Mouse (Mus musculus) A20 (cell line): Measurements from ENCODE around the gene Ppm1j.
"Not testable (repeated sequence)": the region's sequence is repeated elsewhere in the genome, so short reads cannot be mapped to it uniquely, and the experiment has no call there.

Experiments
- DNase-seq: peaks from one replicate; pipeline ENCODE4 v3.0.0-alpha.2; 2011; ENCODE audit warnings: low read depth, low spot score

Gene Ppm1j

DNA sequence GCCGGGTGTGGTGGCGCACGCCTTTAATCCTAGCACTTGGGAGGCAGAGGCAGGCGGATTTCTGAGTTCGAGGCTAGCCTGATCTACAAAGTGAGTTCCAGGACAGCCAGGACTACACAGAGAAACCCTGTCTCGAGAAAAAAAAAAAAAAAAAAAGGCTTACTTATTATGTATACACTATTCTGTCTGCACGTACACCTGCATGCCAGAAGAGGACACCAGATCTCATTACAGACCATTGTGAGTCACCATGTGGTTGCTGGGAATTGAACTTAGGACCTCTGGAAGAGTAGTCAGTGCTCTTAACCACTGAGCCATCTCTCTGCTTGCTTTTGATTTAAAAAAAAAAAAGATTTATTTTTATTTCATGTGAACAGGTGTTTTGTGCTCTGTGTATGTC, 32.4 kb downstream of the Ppm1j start:
- not testable (repeated sequence) for DNase-seq

DNA sequence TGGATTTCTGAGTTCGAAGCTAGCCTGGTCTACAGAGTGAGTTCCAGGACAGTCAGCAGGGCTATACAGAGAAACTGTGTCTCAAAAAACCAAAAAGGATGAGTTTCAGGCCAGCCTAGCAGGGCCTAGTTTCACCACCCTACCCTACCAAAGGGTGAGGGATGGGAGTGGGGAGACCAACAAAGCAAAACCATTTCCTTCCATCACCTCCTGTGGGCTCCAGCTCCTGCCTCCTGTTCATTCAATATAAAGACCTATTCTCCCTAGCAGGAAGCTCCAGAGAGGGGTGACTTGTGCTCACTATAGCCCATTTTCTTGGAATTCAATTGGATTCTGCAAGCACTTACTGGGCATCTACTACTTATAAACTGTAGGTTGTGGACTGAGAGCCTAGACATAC, 33.9 kb downstream of the Ppm1j start:
- no peak for DNase-seq

DNA sequence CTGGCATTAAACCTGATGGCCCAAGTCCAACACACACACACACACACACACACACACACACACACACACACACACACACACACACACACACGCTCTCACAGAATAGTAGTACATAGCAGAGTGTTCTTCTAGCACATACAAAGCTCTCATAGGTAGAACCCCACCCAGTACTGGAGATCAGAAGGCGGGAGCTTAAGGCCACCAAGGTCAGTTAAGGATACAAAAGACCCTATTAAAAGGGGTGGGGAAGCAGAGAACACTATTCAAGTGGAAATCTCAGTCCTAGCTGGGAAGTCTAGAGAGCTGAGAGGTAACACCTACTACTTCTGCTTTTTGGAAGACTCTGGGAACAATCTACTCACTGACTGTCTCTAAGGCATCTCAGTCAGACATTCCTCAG, 34.5 kb downstream of the Ppm1j start:
- no peak for DNase-seq

GRCm38 (mm10) chr3:104816130-104816529, 35.3 kb downstream of the Ppm1j start:
- no peak for DNase-seq

- DNase-seq = peak; percentile 62
Observed at GRCm38 (mm10) chr3:104817481-104817990, 36.7 kb downstream of the Ppm1j start.

DNA sequence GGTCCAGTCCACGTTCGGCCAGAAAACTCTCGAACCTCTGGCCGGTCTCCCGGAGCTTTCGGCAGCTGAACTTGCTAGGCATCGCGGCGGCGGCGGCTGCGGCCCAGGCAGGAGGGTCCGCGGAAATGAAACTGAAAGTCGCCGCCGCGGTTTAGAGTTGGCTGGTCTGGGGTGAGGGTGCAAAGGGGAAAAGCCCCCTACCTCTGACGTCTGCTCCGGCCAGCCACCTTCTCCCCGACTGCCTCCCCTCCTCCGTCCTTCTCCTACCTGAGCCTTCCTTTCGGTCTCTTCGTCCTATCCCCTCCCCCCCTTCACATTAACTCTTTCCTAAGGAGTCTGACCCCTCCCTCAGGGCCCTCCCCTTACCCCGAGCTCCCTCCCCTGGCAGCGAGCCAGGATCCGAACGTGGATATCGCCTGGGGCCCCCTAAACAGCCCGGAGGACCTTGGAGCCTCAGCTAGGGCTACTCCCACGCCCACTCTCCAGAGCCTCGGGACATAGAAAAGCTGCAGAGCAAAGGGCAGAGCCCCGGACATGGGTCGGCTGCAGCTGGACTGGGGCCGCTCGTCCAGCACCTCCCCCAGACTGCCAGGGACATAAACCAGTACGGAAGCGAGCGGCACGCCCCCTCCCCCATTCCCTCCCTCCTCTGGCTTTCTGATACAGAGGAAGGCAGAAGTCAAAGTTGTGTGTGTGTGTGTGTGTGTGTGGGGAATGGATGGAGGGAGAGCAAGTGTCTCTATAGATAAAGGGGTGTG, 37.3 kb downstream of the Ppm1j start, which contains the start of gene Mov10:
Gene Mov10 (minus strand): TSS at position 573 of the 758 bp plus-strand sequence.
- peak; percentile 86 for DNase-seq

DNA sequence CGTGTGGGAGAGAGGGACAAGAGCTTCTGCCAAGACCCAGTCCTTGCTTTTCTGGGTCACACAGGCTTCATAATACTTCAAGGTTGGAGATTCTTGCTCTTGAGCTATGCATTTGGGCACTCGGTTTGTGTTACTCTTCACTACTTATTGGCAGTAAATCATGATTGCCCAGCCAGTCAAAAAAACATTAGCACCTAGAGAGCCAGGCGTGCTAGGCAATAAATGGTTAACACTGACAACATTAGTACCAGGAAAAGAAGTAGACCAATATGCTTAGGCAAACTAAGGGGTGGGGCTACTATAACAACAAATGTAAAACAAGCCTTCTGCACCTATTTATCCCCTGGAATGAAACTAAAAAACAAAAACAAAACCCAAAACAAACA, 37.9 kb downstream of the Ppm1j start:
- no peak for DNase-seq

DNA sequence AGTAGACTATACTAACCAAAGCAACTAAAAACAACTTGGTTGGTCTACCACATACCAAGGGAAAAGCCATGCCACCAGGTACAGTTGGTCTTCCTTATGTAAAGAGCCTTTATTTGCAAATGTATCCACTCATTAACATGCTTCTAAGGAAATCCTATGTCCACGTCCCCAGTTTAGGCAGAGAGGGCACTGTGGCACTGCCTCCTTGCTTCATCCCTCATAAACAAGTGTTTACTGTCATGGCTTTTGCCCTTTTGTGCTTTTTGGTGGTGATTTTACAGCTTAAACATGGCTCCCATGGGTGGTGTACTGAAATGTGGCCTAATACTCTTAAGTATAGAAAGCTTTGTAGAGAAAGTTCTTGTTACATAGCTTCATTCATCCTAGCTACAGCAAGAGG, 39.6 kb downstream of the Ppm1j start:
- no peak for DNase-seq

- peak; percentile 77 for DNase-seq
Observed at GRCm38 (mm10) chr3:104822413-104822812, 41.6 kb downstream of the Ppm1j start.
